Mouse (Mus musculus) midbrain, embryonic 16.5 days (tissue): ENCODE measurements around the gene Igfbp3. TPM values are rescaled to one million over a fixed set of nuclear protein-coding genes. Genes with fewer than 3 reads are reported as not detected.

Experiments
- ATAC-seq: fragments of 200-750 bp; cut with Nextera tagmentation; 2 replicates; pipeline ENCODE4 v1.8.0; 2017; ENCODE audit warnings: moderate TSS enrichment
- H3K27ac ChIP-seq: fragments of 300-500 bp; sonication (generic); 2 replicates; pipeline ENCODE4 v1.5.1; 2014; ENCODE audit warnings: mild to moderate bottlenecking, low read length, mixed read lengths
- H3K27me3 ChIP-seq: fragments of 300-500 bp; sonication (generic); 2 replicates; pipeline ENCODE4 v1.6.1; 2014; ENCODE audit warnings: low read depth, low read length, mixed read lengths; ENCODE audit not compliant: control insufficient read depth, insufficient read depth
- H3K36me3 ChIP-seq: fragments of 300-500 bp; sonication (generic); 2 replicates; pipeline ENCODE4 v1.6.1; 2014; ENCODE audit warnings: mild to moderate bottlenecking, low read length, moderate library complexity, mixed read lengths; ENCODE audit not compliant: control insufficient read depth, insufficient read depth
- H3K4me1 ChIP-seq: fragments of 300-500 bp; sonication (generic); 2 replicates; pipeline ENCODE4 v1.6.1; 2014; ENCODE audit warnings: mild to moderate bottlenecking, low read length, mixed read lengths; ENCODE audit not compliant: control insufficient read depth, insufficient read depth
- H3K4me2 ChIP-seq: fragments of 300-500 bp; sonication (generic); 2 replicates; pipeline ENCODE4 v1.6.1; 2014; ENCODE audit warnings: mild to moderate bottlenecking, low read length, mixed read lengths
- H3K4me3 ChIP-seq: fragments of 300-500 bp; sonication (generic); 2 replicates; pipeline ENCODE4 v1.5.1; 2014; ENCODE audit warnings: low read depth, mild to moderate bottlenecking, low read length, moderate library complexity, mixed read lengths
- H3K9ac ChIP-seq: fragments of 300-500 bp; sonication (generic); 2 replicates; pipeline ENCODE4 v1.6.1; 2014; ENCODE audit warnings: low read depth, low read length, mixed read lengths
- H3K9me3 ChIP-seq: fragments of 300-500 bp; sonication (generic); replicated peaks from 2 replicates; pipeline ENCODE4 v1.6.1; 2014; ENCODE audit warnings: mild to moderate bottlenecking, low read length, mixed read lengths; ENCODE audit not compliant: control insufficient read depth, poor library complexity, severe bottlenecking
- WGBS: fragments of 180-500 bp; shearing (Covaris S2); extraction: QIAGEN DNeasy Blood & Tissue Kit; methylation state at CpG from one replicate; pipeline ENCODE4 v1.1.7; 2014; 5-methylcytosine and 5-hydroxymethylcytosine counted together
- polyA plus RNA-seq: library from polyadenylated mRNA; unstranded; fragments of >200 nt; fragmentation: Nextera tagmentation; extraction: Ambion mirVana; gene quantifications from 2 replicates; pipeline ENCODE4 v1.2.1, GENCODE M21; 2015

Igfbp3 gene
- polyA plus RNA-seq, 1 experiment from 2014 or later = 15.6 TPM

GRCm38 (mm10) chr11:7199736-7200392 lies 13.9 kb downstream of the Igfbp3 start:
- Histone ChIP-seq H3K4me1 (peaks cover 5% of the 10 kb centered on the region; the same call in 1 of the 2 replicates), H3K9ac (no peak overlapping the region), H3K27ac (no peak overlapping the region), H3K9me3 (no peaks in the 10 kb centered on the region; the same call in 1 of the 2 replicates), H3K36me3 (no peaks in the 10 kb centered on the region), H3K27me3 (no peaks in the 10 kb centered on the region), H3K4me2 (no peak overlapping the region), H3K4me3 (no peak overlapping the region)
- ATAC-seq = no peak
- 56% methylated on average over 14 of the region's 14 CpGs for WGBS

- H3K9me3 ChIP-seq = no peaks in the 10 kb centered on the region; the same call in 1 of the 2 replicates
- H3K4me1 ChIP-seq = peaks cover 5% of the 10 kb centered on the region; the same call in 1 of the 2 replicates
- no peak overlapping the region for H3K4me2 ChIP-seq
- H3K27ac ChIP-seq = no peak overlapping the region
- no peak overlapping the region for H3K4me3 ChIP-seq
- 81% methylated on average over 10 of the region's 10 CpGs for WGBS
- no peaks in the 10 kb centered on the region for H3K27me3 ChIP-seq
- no peak overlapping the region for H3K9ac ChIP-seq
- H3K36me3 ChIP-seq = no peaks in the 10 kb centered on the region
- ATAC-seq = no peak
Measured at GRCm38 (mm10) chr11:7198481-7199256, 15.1 kb downstream of the Igfbp3 start.

GRCm38 (mm10) chr11:7198006-7198405 lies 15.7 kb downstream of the Igfbp3 start:
- Histone ChIP-seq H3K4me1 (peaks cover 5% of the 10 kb centered on the region; the same call in 1 of the 2 replicates), H3K9me3 (no peaks in the 10 kb centered on the region; the same call in 1 of the 2 replicates), H3K27ac (no peak overlapping the region), H3K27me3 (no peaks in the 10 kb centered on the region), H3K36me3 (no peaks in the 10 kb centered on the region), H3K4me2 (no peak overlapping the region), H3K4me3 (no peak overlapping the region), H3K9ac (no peak overlapping the region)
- WGBS = 85% methylated on average over 19 of the region's 19 CpGs
- no peak for ATAC-seq

- H3K36me3 ChIP-seq = no peaks in the 10 kb centered on the region
- 0 out of 2 replicates have a peak, but pooled peaks have one; percentile 19 for ATAC-seq
- no peak within 1 kb of the TSS for H3K9ac ChIP-seq
- H3K27ac ChIP-seq = no peak within 1 kb of the TSS
- no peak within 1 kb of the TSS for H3K4me3 ChIP-seq
- no peak within 1 kb of the TSS for H3K4me2 ChIP-seq
- H3K27me3 ChIP-seq = no peaks in the 10 kb centered on the region
- WGBS = 14% methylated on average over 12 of the region's 12 CpGs
- H3K9me3 ChIP-seq = no peaks in the 10 kb centered on the region; the same call in 1 of the 2 replicates
- H3K4me1 ChIP-seq = peaks cover 5% of the 10 kb centered on the region; the same call in 1 of the 2 replicates
Measured at GRCm38 (mm10) chr11:7197491-7197941, 16.2 kb downstream of the Igfbp3 start, which contains the start of gene Igfbp1. Gene Igfbp1, plus strand, starts transcription at chr11:7197782.

- H3K4me3 ChIP-seq = no peak overlapping the region
Measured at GRCm38 (mm10) chr11:7195312-7195685, 18.4 kb downstream of the Igfbp3 start.

GRCm38 (mm10) chr11:7194432-7195311 lies 19.1 kb downstream of the Igfbp3 start:
- no peaks in the 10 kb centered on the region for H3K27me3 ChIP-seq
- 98% methylated on average over 10 of the region's 10 CpGs for WGBS
- no peak for ATAC-seq

More at GRCm38 (mm10) chr11:7195312-7195685, 18.4 kb downstream of the Igfbp3 start:
- Histone ChIP-seq H3K4me2 (no peak overlapping the region), H3K27ac (no peak overlapping the region), H3K4me1 (peaks cover 5% of the 10 kb centered on the region; the same call in 1 of the 2 replicates), H3K9ac (no peak overlapping the region), H3K36me3 (no peaks in the 10 kb centered on the region), H3K9me3 (no peaks in the 10 kb centered on the region; the same call in 1 of the 2 replicates), H3K27me3 (no peaks in the 10 kb centered on the region)
- no peak for ATAC-seq
- WGBS = 91% methylated on average over 4 of the region's 4 CpGs

GRCm38 (mm10) chr11:7193134-7193533 lies 20.6 kb downstream of the Igfbp3 start:
- peaks cover 5% of the 10 kb centered on the region; the same call in 1 of the 2 replicates for H3K4me1 ChIP-seq
- no peaks in the 10 kb centered on the region for H3K27me3 ChIP-seq
- H3K9ac ChIP-seq = no peak overlapping the region
- no peaks in the 10 kb centered on the region; the same call in 1 of the 2 replicates for H3K9me3 ChIP-seq
- H3K4me3 ChIP-seq = no peak overlapping the region
- no peak overlapping the region for H3K4me2 ChIP-seq
- no peak overlapping the region for H3K27ac ChIP-seq
- no peaks in the 10 kb centered on the region for H3K36me3 ChIP-seq
- no peak for ATAC-seq
- WGBS = 77% methylated on average over 9 of the region's 9 CpGs

More at GRCm38 (mm10) chr11:7194432-7195311, 19.1 kb downstream of the Igfbp3 start:
- H3K27ac ChIP-seq = no peak overlapping the region
- no peak overlapping the region for H3K4me2 ChIP-seq
- H3K9ac ChIP-seq = no peak overlapping the region
- peaks cover 5% of the 10 kb centered on the region; the same call in 1 of the 2 replicates for H3K4me1 ChIP-seq
- no peak overlapping the region for H3K4me3 ChIP-seq
- H3K36me3 ChIP-seq = no peaks in the 10 kb centered on the region
- no peaks in the 10 kb centered on the region; the same call in 1 of the 2 replicates for H3K9me3 ChIP-seq

GRCm38 (mm10) chr11:7192710-7193109 lies 21.0 kb downstream of the Igfbp3 start:
- H3K36me3 ChIP-seq = no peaks in the 10 kb centered on the region
- H3K9ac ChIP-seq = no peak overlapping the region
- no peaks in the 10 kb centered on the region for H3K27me3 ChIP-seq
- H3K27ac ChIP-seq = no peak overlapping the region
- no peaks in the 10 kb centered on the region; the same call in 1 of the 2 replicates for H3K9me3 ChIP-seq
- H3K4me3 ChIP-seq = no peak overlapping the region
- no peak overlapping the region for H3K4me2 ChIP-seq
- H3K4me1 ChIP-seq = peaks cover 5% of the 10 kb centered on the region; the same call in 1 of the 2 replicates
- no peak for ATAC-seq
- 69% methylated on average over 6 of the region's 6 CpGs for WGBS
